Mouse (Mus musculus): ENCODE results near the gene Tmem109. TPM values are rescaled to one million over a fixed set of nuclear protein-coding genes. Genes with fewer than 3 reads are reported as not detected.
A peak's percentile ranks its signal among the peaks of the same experiment; 100 is the strongest.

Tmem109 gene
- polyA plus RNA-seq, 1 experiment from 2014 or later, result 145 TPM

DNA sequence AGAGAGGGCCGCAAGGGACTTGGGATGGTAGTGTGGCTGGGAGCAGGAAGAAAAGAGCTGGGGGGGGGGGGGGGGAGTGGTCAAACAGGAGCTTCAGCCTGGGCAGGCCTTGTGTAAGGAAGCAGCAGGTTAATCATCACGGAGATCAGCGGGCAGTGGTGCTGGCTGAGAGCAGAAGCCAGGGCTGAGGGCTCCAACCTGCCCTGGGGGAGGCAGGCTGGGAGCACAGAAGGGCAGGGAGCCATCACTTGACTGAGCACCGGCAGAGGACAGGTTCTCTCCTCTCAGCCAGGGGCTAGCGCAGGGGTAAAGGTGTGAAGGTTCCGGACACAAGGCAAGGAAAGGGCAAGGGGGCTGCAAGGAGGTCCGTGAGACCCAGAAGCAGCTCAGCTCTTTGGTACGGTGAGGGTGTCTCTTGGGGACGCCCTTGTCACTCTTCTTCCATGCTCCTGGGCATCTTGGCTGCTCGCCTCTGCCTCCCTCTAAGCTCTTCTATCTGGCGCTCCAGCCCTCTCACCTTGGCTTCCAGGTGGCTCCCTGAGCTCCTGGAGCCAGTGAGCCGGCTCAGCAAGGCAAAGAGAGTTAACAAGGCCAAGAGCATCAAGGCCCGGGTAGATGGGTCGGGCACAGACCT lies 10.4 kb downstream of the Tmem109 start:
- H3K36me3 ChIP-seq (ENCODE audit: control insufficient read depth, insufficient read depth, low read length), result peaks cover 29% of the 10 kb centered on the region
- no peak overlapping the region for H3K4me2 ChIP-seq (ENCODE audit: low read depth, low read length)
- WGBS, result 77% methylated on average over 14 of the region's 14 CpGs
- H3K27ac ChIP-seq (ENCODE audit: low read length), result peak overlapping the region; percentile 84
- H3K27me3 ChIP-seq (ENCODE audit: control insufficient read depth, insufficient read depth, low read depth, low read length), result no peaks in the 10 kb centered on the region
- ATAC-seq (ENCODE audit: low read depth), result no peak
- peaks cover 26% of the 10 kb centered on the region for H3K4me1 ChIP-seq (replicated peaks; ENCODE audit: control insufficient read depth, insufficient read depth, low read length)
- no peak overlapping the region for H3K4me3 ChIP-seq (ENCODE audit: low read length)
- H3K9me3 ChIP-seq (ENCODE audit: control insufficient read depth, low read length), result no peaks in the 10 kb centered on the region
- H3K9ac ChIP-seq (ENCODE audit: low read length), result no peak overlapping the region

DNA sequence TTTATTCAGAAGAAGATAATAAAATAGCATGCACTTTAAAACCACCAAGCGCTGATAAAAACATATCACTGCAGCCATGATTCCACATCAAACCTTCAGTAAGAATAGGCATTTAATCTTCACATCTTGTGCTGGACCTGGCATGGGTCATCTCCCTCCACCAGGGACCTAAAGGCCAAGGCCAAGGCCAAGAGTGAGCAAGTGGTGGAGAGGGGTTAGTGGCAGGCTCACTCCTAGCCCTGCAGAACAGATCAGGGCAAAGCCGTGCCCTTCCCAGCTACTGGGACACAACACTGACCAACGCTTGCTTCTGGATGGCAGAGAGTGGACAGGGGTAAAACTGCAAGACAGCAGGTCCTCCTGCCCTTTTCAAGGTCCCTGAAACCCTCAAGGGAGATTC lies 11.1 kb downstream of the Tmem109 start:
- Histone ChIP-seq H3K4me2 (ENCODE audit: low read depth, low read length) (no peak overlapping the region), H3K9ac (ENCODE audit: low read length) (no peak overlapping the region), H3K4me1 (replicated peaks; ENCODE audit: control insufficient read depth, insufficient read depth, low read length) (peaks cover 26% of the 10 kb centered on the region), H3K27ac (ENCODE audit: low read length) (peak overlapping the region; percentile 84), H3K4me3 (ENCODE audit: low read length) (no peak overlapping the region), H3K9me3 (ENCODE audit: control insufficient read depth, low read length) (no peaks in the 10 kb centered on the region), H3K27me3 (ENCODE audit: control insufficient read depth, insufficient read depth, low read depth, low read length) (no peaks in the 10 kb centered on the region), H3K36me3 (ENCODE audit: control insufficient read depth, insufficient read depth, low read length) (peaks cover 35% of the 10 kb centered on the region)
- ATAC-seq (ENCODE audit: low read depth), result no peak
- 82% methylated on average over 3 of the region's 3 CpGs for WGBS

DNA sequence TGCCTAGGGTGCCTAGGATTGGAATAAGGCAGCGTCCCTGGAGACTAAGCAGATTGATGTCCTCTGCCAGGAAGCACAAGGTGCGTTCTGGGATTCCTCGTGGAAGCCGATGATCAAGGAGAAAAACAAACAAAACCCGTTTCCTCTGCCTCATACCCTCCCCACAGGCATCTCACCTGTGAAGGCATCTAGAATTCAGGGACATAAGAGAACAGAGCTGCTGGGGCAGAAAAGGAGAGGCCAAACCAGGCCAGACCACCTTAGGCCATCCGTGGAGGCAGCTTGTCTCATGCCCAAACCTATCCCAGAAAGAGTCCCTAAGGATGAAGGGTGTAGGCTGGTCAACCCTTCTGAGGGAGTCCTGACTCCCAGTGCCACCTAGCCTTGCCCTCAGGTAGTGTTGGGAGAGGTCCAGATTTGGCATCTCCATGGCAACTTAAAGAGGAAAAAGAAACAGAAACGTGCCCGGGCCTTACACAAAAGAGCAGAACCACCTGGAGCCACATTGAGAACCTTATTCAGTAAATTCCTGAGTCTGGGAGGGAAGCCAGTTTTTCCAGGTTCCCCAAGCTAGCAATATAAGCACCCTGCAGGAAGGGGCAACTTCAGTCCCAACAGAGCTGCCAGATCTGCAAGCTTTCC lies 11.8 kb downstream of the Tmem109 start, which contains the start of gene Tmem132a:
Gene Tmem132a, minus strand, starts transcription at position 55 of the 642 bp plus-strand sequence.
- H3K36me3 ChIP-seq (ENCODE audit: control insufficient read depth, insufficient read depth, low read length), result peaks cover 41% of the 10 kb centered on the region

DNA sequence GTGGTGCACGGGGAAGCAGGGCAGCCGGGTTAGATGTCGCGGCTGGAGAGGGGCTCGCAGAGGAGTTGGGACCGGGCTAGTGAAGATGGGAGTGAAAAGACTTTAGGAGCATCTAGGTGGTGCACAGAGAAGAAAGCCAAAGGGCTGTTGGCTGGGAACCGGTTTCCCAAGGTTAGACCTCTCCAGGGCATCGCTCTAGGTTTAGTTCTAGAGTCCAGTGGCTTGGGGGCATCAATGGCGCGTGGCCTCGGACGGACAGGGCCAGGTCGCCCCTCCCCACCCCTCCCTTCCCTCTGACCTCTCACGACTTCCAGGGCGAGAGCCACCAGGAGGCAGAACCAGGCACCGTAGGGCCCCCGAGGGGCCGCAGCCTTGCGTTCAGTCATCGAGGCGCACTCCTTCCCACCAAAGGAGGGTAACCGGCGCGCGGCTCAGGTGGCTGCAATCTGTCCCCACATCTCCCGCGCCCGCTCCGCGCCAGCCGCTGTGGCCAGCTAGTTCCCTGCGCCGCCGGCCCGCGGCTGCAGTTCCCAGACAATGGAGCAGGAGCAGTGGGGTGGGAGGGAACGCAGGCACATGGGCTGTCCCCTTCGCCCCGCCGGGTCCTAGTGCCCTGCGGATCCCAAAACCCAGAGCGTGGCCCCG lies 12.4 kb downstream of the Tmem109 start:
- H3K27me3 ChIP-seq (ENCODE audit: control insufficient read depth, insufficient read depth, low read depth, low read length), result no peaks in the 10 kb centered on the region
- H3K9ac ChIP-seq (ENCODE audit: low read length), result peak overlapping the region; percentile 88
- H3K4me1 ChIP-seq (replicated peaks; ENCODE audit: control insufficient read depth, insufficient read depth, low read length), result peaks cover 26% of the 10 kb centered on the region
- H3K27ac ChIP-seq (ENCODE audit: low read length), result peak overlapping the region; percentile 84
- under 1% methylated on average over 36 of the region's 43 CpGs for WGBS
- peaks cover 47% of the 10 kb centered on the region for H3K36me3 ChIP-seq (ENCODE audit: control insufficient read depth, insufficient read depth, low read length)
- peak; percentile 95 for ATAC-seq (ENCODE audit: low read depth)
- peak overlapping the region; percentile 86 for H3K4me3 ChIP-seq (ENCODE audit: low read length)
- H3K4me2 ChIP-seq (ENCODE audit: low read depth, low read length), result peak overlapping the region; percentile 85
- H3K9me3 ChIP-seq (ENCODE audit: control insufficient read depth, low read length), result no peaks in the 10 kb centered on the region

More for the DNA sequence above, 11.8 kb downstream of the Tmem109 start, which contains the start of gene Tmem132a:
- peak; percentile 67 for ATAC-seq (ENCODE audit: low read depth)
- peak within 1 kb of the TSS; percentile 88 for H3K9ac ChIP-seq (ENCODE audit: low read length)
- peak within 1 kb of the TSS; percentile 85 for H3K4me2 ChIP-seq (ENCODE audit: low read depth, low read length)
- 0% methylated on average over 8 of the region's 8 CpGs for WGBS
- peaks cover 26% of the 10 kb centered on the region for H3K4me1 ChIP-seq (replicated peaks; ENCODE audit: control insufficient read depth, insufficient read depth, low read length)
- no peaks in the 10 kb centered on the region for H3K27me3 ChIP-seq (ENCODE audit: control insufficient read depth, insufficient read depth, low read depth, low read length)
- peak within 1 kb of the TSS; percentile 84 for H3K27ac ChIP-seq (ENCODE audit: low read length)
- no peaks in the 10 kb centered on the region for H3K9me3 ChIP-seq (ENCODE audit: control insufficient read depth, low read length)
- H3K4me3 ChIP-seq (ENCODE audit: low read length), result peak within 1 kb of the TSS; percentile 86

DNA sequence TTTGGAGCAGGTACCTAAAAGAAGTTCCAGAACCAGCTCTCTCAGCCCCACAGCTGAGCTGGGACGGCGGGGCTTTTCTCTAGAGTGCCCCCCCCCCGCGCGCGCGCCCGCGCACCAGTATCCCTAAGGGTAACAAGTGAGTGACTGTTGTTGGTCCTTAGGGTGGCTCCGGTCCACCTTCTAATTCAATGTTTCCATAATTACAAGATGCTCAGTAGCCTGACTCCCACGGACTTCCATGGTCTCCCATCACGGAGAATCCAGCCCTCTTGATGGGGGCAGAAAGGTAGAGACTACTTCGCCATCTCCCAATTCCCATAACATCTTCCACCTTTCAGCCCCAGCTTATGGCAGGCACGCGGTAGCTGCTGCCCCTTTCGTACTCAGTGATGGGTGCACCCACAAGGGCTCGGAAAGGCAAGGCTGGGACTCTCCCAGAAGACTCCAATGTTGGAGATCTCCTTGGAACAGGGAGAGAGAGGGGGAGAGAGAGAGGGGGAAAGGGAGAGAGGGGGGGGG lies 13.1 kb downstream of the Tmem109 start:
- H3K4me3 ChIP-seq (ENCODE audit: low read length), result peak overlapping the region; percentile 86
- H3K27me3 ChIP-seq (ENCODE audit: control insufficient read depth, insufficient read depth, low read depth, low read length), result no peaks in the 10 kb centered on the region
- H3K27ac ChIP-seq (ENCODE audit: low read length), result no peak overlapping the region
- peaks cover 26% of the 10 kb centered on the region for H3K4me1 ChIP-seq (replicated peaks; ENCODE audit: control insufficient read depth, insufficient read depth, low read length)
- ATAC-seq (ENCODE audit: low read depth), result 0 out of 2 replicates have a peak, but pooled peaks have one; percentile 2
- peak overlapping the region; percentile 88 for H3K9ac ChIP-seq (ENCODE audit: low read length)
- H3K9me3 ChIP-seq (ENCODE audit: control insufficient read depth, low read length), result no peaks in the 10 kb centered on the region
- H3K4me2 ChIP-seq (ENCODE audit: low read depth, low read length), result peak overlapping the region; percentile 85
- H3K36me3 ChIP-seq (ENCODE audit: control insufficient read depth, insufficient read depth, low read length), result peaks cover 45% of the 10 kb centered on the region
- 1% methylated on average over 17 of the region's 17 CpGs for WGBS

DNA sequence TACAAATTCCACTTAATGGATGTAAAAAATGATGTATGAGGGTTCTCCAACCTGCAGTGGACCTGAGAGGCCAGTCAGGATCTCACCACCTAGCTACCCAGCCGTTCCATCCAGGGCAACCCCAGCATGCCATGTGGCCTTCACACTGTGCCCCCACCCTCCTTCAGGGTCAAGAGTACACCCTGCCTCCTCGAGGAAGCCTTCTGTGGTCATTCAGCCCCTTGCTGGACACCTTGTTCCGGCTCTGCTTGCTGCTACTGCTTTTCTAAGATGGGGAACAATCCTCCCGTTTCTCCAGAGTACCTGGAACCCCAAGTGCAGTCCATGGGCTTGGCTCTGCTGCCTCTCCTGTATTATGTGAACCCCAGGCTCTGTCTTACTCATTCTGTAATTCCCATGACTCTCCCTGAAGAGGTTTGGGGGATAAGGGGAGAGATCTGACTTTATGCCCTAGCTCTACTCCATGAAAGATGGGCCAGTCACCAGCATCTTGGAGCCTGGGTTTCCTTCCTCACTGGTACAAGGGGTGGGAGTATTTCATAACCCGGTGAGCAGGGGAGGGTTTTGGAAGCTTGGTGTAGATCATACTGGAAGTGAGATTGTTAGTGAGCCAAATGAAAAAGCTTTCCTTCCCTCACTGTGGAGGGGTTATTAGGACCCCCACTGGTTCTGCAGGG lies 13.7 kb downstream of the Tmem109 start:
- Histone ChIP-seq H3K9ac (ENCODE audit: low read length) (peak overlapping the region; percentile 88), H3K4me3 (ENCODE audit: low read length) (peak overlapping the region; percentile 86), H3K27ac (ENCODE audit: low read length) (no peak overlapping the region), H3K36me3 (ENCODE audit: control insufficient read depth, insufficient read depth, low read length) (peaks cover 45% of the 10 kb centered on the region), H3K4me1 (replicated peaks; ENCODE audit: control insufficient read depth, insufficient read depth, low read length) (peaks cover 26% of the 10 kb centered on the region), H3K4me2 (ENCODE audit: low read depth, low read length) (peak overlapping the region; percentile 85), H3K27me3 (ENCODE audit: control insufficient read depth, insufficient read depth, low read depth, low read length) (no peaks in the 10 kb centered on the region), H3K9me3 (ENCODE audit: control insufficient read depth, low read length) (no peaks in the 10 kb centered on the region)
- 20% methylated on average over 5 of the region's 5 CpGs for WGBS
- no peak for ATAC-seq (ENCODE audit: low read depth)

DNA sequence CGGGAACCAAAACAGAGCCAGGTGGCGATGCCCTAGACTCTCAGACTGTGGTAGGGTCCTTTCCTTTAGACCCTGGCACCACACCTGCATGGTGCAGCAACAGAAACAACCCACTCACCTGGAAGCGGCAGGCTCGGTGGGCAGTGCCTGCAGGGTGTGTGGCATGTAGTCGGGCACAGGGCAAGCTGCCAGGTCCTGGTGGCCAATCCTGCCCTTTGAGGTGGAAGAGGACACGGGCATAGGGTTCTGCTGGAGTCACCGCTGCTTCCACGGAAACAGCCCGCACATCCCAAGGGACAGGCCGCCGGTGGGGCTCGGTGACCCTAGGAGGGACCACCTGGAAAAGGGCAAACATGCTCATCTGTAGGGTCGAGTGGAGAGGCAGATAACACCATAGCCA lies 15.4 kb downstream of the Tmem109 start:
- 88% methylated on average over 13 of the region's 13 CpGs for WGBS
- no peak overlapping the region for H3K9ac ChIP-seq (ENCODE audit: low read length)
- peaks cover 26% of the 10 kb centered on the region for H3K4me1 ChIP-seq (replicated peaks; ENCODE audit: control insufficient read depth, insufficient read depth, low read length)
- no peaks in the 10 kb centered on the region for H3K9me3 ChIP-seq (ENCODE audit: control insufficient read depth, low read length)
- H3K4me3 ChIP-seq (ENCODE audit: low read length), result no peak overlapping the region
- no peak overlapping the region for H3K4me2 ChIP-seq (ENCODE audit: low read depth, low read length)
- peaks cover 45% of the 10 kb centered on the region for H3K36me3 ChIP-seq (ENCODE audit: control insufficient read depth, insufficient read depth, low read length)
- no peak overlapping the region for H3K27ac ChIP-seq (ENCODE audit: low read length)
- ATAC-seq (ENCODE audit: low read depth), result no peak
- H3K27me3 ChIP-seq (ENCODE audit: control insufficient read depth, insufficient read depth, low read depth, low read length), result no peaks in the 10 kb centered on the region

DNA sequence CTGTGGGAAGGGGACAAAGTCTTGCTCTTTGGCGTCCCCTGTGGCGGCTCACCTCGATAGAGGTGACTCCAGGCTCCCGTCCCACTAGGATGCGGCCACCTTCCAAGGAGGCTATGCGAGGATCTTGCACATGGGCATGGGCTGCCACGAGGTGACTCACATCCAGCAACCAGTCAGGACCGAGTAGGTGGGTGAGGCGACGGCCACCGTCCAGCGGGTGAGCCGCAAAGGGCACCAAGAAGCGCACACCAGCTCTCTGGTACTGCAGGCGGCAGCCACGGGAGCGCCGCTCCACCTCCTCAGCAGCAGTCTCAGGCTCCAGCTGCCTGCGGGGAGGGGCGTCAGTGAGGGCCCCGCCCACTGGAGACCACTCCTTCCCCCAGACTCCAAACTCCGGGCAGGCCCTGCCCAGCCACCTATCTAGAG lies 21.7 kb downstream of the Tmem109 start:
- Histone ChIP-seq H3K9me3 (ENCODE audit: control insufficient read depth, low read length) (no peaks in the 10 kb centered on the region), H3K27ac (ENCODE audit: low read length) (no peak overlapping the region), H3K27me3 (ENCODE audit: control insufficient read depth, insufficient read depth, low read depth, low read length) (no peaks in the 10 kb centered on the region), H3K4me1 (replicated peaks; ENCODE audit: control insufficient read depth, insufficient read depth, low read length) (no peaks in the 10 kb centered on the region), H3K4me2 (ENCODE audit: low read depth, low read length) (no peak overlapping the region), H3K9ac (ENCODE audit: low read length) (no peak overlapping the region), H3K36me3 (ENCODE audit: control insufficient read depth, insufficient read depth, low read length) (peaks cover 59% of the 10 kb centered on the region), H3K4me3 (ENCODE audit: low read length) (no peak overlapping the region)
- WGBS, result 55% methylated on average over 20 of the region's 22 CpGs
- ATAC-seq (ENCODE audit: low read depth), result no peak
